Mouse (Mus musculus) urinary bladder, postnatal 36 days (tissue): ENCODE results near the gene Dock1.

ENCODE experiments used
- DNase-seq, 2 experiments: peaks; one replicate each; pipeline ENCODE4 v3.0.0; 2022; ENCODE audit warnings: low spot score in 2 of 2, mixed read lengths in 1 of 2

The Dock1 gene

DNA sequence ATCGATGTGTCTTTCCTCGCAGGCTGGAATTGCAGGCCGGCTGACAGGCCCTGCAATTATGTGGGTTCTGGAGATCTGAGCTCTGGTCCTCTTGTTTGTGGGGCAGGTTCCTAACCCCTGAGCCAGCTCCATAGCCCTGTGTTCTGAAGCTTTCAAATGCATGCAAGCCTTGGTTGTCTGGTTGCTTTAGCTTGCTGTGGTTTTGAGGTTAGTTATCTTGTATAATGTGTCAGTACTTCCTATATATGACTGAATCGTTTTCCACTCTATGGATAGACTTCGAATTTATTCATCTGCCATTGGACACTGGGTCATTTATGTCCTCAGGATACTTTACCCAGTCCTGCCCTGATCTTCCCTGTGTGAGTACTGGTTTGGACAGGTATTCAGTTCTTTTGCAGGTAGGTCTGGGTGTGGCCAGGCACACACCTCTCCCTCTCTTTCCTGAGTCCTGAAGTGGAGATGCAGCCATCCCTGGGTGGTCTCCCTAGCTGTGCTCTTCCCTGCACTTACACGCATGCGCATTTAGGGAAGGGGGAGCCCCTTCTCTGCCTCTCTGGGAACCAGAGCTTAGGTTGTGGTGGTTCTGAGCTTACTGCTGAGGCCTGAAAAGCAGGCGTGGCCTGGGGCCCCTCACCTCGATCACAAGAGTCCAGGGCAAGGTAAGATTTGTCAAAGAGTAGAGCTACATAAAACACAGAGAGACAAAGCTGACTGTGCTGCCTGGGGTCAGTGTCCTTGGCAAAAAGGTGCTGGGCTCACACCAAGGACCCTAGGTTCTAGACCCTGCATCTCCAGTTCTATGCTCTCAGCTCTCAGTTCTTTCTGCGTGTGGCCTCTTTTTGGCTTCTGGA lies 25.9 kb downstream of the Dock1 start:
- no peak for DNase-seq

- DNase-seq: no peak
These were observed 27.0 kb downstream of the Dock1 start for GRCm38 (mm10) chr7:134697479-134697878.

DNA sequence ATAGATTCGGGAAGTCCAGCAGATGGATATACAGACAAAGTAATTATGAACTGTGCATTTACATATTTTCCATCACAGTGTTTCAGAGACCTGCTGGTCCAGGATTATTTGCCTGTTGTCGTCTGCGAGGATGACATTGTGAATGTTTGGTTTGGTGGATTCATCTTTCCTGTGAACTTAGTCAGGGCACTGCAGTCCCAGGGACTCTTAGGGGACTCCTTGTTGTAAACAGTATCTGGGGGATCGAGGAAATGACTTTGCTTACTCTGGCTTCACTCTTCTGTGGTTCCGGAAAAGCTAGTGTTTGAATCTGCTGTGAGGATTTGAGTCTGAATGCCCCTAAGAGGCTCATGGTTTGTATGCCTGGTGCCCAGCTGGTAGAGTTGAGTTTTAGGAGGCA lies 27.8 kb downstream of the Dock1 start:
- DNase-seq: no peak

DNA sequence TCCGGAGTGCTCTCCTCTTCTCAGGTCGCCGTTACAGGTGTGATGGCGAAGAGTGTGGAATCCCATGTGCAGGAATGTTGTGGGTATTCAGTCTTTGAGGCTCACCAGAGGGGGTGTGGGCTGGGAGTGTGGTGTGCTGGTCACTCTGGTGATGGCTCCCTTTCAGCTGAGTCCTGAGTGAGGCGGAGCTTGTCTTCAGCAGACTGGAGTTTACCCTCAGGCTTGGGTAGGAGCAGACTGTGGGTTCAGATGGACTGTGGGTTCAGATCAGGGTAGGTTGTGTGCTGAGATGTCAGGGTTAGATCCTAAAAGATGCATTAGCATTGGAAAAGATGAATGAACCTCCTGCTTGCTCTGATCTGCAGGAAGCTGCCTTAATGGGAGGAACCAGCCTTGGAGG lies 29.5 kb downstream of the Dock1 start:
- no peak for DNase-seq

- no peak for DNase-seq
These were observed 32.0 kb downstream of the Dock1 start for GRCm38 (mm10) chr7:134702481-134702880.

DNA sequence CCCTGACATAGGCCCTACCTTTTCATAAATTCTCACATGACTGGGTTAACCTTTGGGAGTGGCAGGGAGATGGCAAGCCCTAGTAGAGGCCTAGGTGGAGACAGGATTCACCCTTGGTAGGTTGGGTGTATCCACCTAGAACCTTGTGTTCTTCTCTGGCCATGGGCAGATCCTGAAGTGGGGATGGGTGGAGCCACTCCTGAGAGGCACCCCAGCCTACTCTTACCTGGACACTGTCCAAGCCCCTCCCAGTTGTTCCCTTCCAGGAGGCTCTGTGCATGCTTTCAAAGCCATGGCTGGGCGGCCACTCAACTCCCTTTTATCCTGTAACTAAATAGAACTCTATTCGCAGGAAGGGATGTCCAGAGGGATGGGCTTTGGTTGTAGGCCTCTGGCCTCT lies 33.2 kb downstream of the Dock1 start:
- DNase-seq: peak in 1 of 2 experiments; percentile 12

GRCm38 (mm10) chr7:134709226-134709853 lies 38.9 kb downstream of the Dock1 start:
- DNase-seq: no peak

GRCm38 (mm10) chr7:134711576-134711975 lies 41.1 kb downstream of the Dock1 start:
- DNase-seq: no peak

- DNase-seq: no peak
These were observed 49.0 kb downstream of the Dock1 start for GRCm38 (mm10) chr7:134719406-134719805.

- no peak for DNase-seq
These were observed 51.9 kb downstream of the Dock1 start for GRCm38 (mm10) chr7:134722361-134722760.

DNA sequence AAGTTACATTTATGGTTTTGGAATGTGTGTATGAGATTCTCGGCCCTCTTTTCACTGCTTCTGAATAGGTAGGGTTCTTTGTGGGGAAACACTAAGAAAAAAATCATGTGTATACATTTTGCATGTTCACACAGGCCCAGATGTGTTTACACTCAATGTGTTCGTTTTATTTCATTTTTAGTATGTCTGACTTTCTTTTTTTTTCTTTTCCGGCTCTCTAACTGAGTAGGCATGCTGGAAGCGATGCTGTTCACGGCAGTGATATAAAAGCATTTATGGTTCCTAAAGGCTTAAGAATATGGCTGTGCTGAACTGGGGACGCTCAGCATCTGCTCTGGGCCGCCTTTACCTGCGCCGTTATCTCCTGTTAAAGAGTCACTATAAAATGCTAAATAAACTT lies 52.5 kb downstream of the Dock1 start:
- no peak for DNase-seq

GRCm38 (mm10) chr7:134723509-134723908 lies 53.1 kb downstream of the Dock1 start:
- no peak for DNase-seq

GRCm38 (mm10) chr7:134724841-134725240 lies 54.4 kb downstream of the Dock1 start:
- no peak for DNase-seq

DNA sequence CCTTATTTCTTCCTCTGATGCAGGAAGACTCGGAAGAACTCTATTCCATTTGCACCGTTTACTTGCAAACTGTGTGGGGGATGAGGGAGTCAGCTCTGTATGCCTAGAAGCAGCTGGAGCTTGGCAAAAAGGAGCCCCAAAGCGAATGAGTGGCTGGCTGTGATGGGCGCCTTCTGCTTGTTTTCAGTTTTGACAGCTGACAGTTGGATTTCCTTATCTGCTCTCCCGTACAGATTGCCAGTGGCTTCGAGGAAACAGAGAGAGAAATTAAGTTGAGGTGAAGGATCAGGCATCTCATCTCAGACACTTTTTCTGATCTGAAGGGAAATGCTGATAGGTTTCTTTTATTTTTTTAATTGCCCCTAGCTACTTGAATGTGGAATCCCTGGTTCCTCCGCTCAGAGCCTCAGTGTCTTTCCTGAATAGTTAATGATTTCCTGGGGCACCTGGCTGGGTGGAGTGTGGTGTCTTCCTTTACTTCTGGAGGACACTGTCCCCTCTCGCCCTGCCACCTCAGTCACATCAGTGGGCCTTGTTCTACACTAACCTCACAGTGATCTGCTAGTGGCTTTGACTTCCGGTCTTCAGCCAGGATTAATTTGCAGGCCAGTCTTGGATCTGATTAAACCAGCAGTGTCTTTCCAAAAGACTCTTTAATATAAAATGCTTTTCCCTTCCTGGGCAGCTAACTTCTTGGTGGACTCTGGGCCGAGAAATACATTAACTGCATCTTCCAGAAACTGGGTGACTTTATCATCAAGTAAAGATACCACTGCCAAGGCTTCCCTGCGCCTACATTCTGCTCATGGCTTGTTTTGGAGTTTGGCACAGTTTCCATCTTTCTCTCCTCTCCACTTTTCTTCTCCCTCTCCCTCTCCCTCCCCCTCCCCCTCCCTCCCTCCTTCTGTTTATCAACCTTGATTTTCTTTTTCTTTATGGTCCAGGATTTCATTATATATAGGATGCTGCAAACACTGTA lies 55.4 kb downstream of the Dock1 start:
- DNase-seq: no peak

DNA sequence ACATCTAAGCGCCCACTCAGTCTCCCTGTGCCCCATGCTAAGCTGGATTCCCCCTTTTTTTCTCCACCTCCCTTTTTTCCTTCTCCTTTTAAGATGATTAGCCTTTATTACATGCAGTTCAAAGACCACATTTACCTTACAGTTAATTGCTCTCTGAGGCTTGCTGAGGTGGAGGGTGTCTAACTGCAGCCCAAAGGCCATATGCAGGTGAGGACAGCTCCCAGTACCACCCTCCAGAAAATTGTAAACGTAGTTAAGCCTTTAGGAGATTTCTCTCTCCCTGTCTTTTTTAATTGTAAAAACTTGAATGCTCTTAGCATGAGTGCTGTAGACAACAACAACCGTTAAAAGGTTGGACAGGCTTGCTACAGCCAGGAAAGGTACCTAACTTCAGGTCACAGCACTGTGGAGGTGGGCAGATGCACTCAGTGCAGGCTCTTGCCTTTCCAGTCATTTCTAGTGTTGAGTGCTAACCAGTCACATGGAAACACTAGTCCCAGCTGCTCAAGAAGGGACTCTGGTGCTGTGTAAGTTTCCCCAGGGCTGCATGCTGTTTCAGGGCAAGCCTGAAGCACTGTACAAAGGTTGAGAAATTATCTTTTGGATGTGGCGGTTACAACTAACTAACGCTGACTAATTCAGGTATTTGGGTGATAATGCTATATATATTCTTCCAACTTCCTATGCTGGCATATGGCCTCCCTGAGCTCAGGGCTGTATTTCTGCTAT lies 56.2 kb downstream of the Dock1 start:
- no peak for DNase-seq

- DNase-seq: no peak
These were observed 58.9 kb downstream of the Dock1 start for GRCm38 (mm10) chr7:134729348-134729747.

- DNase-seq: no peak
These were observed 60.1 kb downstream of the Dock1 start for GRCm38 (mm10) chr7:134730406-134731126.

DNA sequence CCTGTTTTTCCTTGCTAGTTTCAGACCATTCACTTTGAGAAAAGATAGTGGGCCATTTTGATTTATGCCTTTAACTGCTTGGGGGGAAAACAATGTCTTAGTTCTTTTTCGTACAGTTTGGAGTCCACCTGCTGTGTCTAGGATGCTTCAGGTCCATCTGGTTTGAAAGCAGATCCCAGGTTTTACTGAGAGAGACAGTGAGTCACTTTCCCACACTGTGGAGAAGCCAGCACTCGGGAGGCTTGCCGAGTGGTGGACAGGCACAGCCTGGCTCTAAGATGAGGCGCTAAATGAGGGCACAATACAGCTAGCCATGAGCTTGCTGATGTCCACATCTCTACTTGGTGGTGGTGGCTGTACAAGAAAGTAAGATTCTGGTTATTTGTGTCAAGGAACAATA lies 76.6 kb downstream of the Dock1 start:
- DNase-seq: no peak

- no peak for DNase-seq
These were observed 77.9 kb downstream of the Dock1 start for GRCm38 (mm10) chr7:134748376-134748775.

DNA sequence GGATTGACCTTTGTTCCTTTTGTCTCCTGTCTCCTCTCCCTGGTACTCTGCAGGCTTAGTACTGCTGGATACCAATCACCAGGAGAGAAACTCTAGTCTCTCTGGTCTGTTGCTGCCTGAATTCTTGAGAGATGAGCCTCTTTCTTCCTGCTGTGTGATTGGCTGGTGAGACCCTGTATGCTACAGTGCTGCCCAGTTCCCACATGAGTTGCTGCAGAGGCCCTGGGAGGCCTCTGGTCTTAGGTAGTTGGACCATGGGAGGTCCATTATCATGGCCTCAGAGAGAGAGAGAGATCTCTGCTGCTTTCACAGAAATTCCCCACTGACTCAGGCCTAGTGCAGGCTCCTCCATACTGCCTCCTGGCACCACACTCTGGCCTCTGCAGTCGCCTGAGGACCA lies 79.2 kb downstream of the Dock1 start:
- no peak for DNase-seq

DNA sequence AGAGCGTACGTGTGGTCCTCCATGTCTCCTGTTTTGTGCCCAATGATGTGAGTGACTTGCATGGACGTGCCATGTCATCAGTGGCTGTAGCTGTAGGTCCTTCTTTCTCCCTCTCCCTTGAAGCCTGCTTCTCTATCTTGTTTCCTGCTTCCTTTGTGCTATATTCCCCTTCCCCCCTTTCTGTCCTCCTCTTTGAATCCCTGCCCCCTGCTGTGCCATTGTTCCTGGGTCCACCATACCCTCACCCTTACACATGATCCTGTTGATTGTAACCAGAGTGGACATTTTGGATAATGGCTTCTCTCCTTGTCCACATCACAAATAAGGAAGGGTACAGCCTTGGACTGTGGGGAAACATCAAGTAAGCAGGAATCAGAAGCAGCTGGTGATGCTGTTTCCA lies 81.0 kb downstream of the Dock1 start:
- DNase-seq: no peak
